Mouse (Mus musculus) ovary, postnatal 10 days (tissue): ENCODE data around the gene Icam2.
A peak's percentile ranks its signal among the peaks of the same experiment; 100 is the strongest.
"Not testable (repeated sequence)": the region's sequence is repeated elsewhere in the genome, so short reads cannot be mapped to it uniquely, and the experiment has no call there.

Source experiments
- DNase-seq: peaks from one replicate; pipeline ENCODE4 v3.0.0; 2022; ENCODE audit warnings: low spot score

The Icam2 gene

DNA sequence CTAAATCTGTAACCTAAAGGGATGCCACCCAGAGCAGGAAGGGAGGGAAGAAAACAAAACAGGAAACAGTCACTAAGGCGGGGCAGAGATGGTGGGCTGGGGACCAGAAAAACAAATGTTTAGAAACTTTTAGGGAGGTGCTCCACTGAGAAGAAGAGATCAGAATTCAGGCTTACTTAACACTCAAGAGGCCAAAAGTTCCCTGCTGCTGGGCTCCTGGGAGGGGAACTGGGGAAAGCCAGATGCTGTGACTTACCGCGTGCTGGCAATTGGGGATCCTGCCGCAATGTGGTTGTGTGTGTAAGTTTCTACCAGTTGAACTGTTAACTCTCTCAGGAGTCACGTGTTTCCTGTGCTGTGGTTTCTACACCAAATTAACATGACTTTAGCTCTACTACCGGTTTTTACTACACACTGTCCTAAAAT lies at the start of gene Icam2:
Icam2 (minus strand) TSS at position 285 of the 426 bp plus-strand sequence.
- no peak for DNase-seq

DNA sequence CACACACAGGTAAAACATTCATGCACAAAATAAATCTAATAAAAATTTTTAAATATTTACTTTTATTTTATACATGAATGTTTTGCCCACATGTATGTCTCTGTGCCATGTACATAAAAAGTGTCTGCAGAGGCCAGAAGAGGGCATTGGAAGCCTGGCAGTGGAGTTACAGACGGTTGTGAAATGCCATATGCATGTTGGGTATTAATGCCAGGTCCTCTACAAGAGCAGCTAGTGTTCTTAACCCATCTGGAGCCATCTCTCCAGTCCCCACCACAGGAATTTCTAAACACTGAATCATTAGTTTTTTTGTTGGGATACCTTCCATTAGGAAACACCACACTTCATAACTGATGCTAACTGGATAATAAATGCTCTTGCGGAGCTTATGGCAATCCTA lies 49.7 kb upstream of the Icam2 start:
- no peak for DNase-seq

DNA sequence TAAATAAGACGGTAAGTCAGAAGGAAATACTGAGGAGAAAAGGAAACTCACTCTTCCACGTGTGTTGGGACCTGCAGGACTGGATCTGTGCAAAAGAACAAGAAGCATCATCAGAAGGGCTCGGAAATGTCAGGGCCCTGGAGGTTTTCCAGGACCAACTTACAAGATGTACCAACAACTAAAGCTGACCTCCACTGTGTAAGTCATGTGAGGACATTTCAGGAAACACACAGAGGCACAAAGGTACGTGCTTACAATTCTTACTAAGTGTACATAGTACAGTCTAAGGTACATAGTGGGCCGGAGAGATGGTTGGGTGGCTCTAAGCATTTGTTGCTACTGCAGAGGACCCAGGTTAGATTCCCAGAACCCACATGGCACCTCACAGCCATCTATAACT lies 49.2 kb upstream of the Icam2 start:
- no peak for DNase-seq

DNA sequence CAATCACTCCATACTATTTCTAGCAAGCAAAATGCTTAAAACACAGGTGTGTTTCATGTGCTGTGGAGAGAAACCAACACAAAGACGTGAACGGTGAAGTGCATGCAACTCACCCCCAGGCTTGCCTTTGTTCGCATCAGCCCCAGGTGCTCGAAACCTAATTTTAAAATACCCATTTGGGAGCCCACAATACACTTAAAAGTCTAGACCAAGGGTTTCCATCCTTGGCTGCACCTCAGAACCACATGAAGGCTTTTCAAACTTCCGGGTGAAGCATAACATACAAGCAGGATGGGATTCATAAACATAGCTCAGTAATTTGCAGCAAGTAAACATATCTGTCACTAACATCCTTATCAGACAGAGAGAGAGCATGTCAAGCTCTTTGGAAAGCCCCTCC lies 42.5 kb upstream of the Icam2 start:
- no peak for DNase-seq

DNA sequence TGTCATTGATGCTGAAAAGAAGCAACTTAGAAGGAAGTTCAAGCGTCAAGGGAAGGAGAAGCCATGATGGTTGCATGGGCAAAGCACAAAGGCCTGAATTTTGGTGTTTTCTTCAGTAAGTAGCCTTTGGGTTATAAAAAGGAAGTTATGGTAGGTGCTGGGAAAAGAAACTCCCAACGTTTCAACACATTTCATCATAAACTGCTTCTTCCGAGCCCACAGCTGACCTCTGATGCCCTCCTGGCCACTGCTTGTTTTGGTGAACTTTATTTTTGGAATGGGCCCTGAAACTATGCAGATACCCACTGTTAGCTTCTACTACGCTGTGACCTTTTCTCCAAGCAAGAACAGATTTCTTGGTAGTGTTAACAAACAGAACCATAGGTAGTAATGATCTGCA lies 41.8 kb upstream of the Icam2 start:
- DNase-seq: no peak

DNA sequence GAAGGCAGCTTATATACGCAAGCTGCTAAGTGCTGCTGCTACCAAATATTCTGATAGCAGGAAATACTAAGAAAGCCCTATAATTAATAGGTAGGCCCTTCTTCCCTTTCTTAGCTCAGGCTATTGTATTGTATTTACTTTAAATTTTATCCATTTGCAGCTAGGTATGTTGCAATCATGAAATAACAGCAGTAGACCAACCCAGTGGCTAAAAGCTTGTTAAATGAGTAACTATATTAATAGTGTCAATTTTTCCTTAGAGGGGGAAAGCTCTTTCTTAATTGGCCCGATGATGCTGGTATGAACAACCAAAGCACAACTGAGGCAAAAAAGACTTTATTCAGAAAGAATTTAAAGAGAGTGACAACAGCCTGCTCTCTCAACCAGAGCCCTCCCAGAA lies 40.7 kb upstream of the Icam2 start:
- DNase-seq: no peak

DNA sequence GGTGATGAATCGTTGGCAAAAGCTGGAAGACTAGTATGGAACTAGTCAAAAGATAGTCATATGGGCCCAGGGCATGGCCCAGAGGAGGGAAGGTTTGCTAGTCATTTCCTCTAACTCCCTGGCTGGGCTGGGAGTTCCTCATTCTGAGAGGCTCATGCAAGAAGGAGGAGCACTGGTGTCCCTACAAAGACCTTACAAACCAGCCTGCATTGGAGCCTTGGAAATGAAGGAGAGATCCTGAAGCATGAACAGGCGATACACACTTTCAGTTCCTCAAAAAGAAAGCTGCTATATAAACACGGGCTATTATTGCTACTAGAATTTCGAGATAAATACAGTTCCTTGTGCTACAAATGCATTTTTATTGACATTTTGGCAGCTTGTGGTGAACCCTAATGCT lies 40.2 kb upstream of the Icam2 start:
- no peak for DNase-seq

DNA sequence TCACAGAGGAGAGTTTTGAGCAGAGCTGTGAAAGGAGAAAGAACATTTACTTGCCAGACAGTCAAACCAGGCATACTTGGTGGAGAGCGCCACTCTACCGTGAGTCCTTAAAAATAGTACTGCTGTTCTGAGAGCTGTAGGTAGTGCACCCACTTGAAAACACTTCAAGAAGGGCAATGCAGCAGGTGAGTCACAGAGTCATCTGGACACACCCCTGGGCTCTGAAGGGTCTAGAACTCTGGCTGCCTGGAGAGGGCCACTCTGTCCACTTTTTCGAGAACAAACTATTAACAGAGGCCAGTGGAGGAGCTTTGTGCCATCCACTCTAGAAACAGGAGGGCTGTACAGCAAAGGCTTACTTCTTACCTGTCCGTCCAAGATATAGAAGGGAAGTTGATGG lies 38.6 kb upstream of the Icam2 start:
- DNase-seq: no peak

DNA sequence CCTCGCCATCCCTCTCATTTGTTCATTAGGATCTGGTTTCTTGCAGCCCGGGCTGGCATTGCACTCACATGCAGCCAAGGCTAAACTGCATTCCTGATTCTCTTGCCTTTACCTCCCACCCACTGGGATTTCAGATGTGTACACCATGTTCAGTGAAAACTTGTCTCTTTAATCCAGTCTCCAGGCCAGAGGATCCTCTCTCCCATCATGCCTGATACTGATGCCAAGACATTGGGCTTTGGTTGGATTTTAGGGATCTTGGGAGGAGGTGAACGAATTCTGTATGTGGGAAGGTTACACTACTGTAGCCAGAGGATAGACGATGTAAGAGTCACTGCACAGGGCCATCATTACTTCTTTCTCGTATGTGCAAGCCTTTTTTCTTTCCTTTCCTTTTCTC lies 37.3 kb upstream of the Icam2 start:
- no peak for DNase-seq

DNA sequence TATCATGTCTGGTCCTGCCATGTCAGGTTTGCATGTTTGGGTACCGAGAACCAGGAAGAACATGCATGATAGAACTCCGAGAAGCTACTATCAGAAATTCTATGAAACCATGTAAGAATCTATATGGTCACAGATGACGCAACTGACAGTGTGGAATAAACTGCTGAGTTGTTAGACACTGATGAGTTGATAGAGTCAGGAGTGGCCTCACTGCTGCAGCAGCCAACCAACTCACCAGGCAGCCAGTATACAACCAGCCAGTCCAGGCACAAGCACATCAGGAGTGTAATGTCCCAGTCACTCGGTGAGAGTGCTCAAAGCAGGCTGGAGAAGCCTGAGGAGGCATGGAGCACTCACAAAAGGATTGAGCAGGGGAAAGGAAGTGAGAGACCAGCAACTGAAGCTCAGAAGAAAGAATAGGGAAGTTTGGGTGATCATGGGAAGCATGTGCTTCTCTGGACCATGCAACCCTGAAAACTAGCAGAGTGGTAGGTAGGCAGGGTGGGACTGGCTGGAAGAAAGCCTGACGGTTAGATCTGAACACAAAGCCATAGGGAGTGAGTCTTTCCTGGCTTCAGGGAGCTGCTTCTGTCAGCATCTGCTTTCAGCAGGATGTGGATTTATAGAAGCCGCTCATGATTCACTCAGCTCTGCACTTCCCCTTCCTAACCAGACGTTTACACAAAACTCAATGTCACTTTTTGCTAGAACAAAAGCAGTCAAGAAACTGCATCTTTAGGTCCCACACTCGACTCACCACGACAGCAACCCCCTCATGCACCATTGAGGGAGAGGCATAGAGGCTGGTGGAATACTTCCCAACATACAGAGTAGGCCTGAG lies 31.6 kb upstream of the Icam2 start:
- DNase-seq: no peak

DNA sequence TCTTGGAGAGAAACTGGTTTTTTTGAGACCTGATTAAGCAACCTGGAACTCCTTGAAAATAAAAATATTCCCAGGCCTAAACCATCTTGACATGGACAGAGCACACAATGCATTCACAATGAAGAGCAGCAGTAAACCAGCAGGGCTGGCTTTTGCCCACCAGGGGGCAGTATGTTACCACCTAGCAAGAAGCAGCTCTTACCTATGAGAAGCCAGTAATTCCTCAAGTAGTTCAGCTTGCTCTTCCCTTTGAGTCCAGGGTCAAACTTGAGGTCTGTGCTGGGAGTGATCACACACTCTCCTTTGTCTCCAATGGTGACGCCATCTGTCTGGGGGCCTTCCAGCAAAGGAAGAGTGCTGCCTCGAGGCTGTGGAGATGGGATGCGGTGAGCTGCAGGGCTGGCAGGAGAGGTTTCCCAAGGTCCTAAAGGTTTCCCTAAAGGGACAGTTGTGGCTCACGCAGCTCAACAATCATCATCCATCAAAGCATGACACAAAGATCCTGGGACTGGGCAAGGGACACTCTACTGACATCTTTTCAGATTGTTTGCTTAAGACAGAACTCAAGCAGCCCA lies 30.8 kb upstream of the Icam2 start:
- DNase-seq: peak; percentile 60

DNA sequence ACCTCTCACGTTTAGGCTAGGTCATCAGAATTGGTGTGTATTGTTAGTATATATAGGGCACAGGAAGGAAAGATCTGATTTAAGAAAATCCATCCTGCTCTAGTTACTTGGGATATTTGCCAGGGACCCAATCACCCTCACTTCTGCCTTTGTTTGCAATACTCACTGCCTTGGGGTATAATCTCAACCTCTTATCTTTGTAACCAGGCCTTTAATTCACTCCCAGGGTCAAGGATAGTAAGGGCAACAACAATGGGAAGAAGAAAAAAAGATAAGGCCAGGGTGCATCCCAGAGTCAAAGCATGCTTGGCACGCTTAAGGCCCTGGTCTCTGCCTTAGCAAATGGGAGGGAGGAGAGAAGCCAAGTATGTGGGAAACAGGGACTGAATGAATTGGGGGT lies 30.0 kb upstream of the Icam2 start:
- DNase-seq: no peak

DNA sequence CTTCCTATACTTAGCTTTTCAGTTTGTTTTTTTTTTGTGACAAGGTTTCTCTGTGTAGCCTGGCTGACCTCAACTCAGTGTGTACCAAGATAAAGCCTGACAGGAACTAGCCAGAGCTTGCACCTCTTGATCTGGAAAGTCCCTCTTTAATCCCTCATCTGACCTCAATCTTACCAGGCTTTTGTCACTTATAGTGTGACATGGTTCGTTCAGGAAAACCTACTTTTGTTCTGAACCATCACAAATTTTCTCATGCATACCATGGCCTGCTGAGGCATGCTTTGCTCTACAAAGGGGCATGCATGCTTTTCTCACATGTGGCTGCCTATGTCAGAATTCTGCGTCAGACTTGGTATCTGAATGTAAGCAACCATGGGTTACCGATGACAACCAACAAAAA lies 28.5 kb upstream of the Icam2 start:
- no peak for DNase-seq

DNA sequence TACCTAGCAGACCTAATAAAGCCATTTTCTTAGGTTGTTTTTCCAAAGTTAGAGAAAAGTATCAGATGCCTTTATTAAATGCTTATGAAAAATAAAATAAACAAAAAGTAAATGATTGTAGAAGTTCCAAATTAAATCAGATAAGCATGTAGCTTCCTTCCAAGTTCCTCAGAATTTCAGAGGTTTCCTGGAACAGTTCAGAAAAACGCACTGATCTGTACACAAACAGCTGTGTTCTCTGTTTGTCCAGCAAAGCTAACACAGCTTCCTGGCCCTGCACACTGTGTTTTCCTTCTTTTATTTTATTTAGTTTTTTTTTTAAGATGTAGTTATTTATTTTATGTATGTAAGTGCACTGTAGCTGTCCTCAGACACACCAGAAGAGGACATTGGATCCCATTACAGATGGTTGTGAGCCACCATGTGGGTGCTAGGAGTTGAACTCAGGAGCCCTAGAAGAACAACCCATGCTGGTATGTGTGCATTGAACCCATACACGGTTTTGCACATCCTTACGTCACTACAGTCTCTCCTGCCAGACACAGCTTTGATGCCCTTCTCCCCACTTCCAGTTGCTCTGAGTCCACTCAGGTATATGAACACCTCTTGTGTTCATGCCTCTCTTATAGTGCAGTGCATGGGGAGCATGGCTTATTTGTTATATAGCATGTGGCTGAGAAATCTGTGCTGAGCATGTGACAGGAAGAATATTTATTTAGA lies 24.9 kb upstream of the Icam2 start:
- no peak for DNase-seq

DNA sequence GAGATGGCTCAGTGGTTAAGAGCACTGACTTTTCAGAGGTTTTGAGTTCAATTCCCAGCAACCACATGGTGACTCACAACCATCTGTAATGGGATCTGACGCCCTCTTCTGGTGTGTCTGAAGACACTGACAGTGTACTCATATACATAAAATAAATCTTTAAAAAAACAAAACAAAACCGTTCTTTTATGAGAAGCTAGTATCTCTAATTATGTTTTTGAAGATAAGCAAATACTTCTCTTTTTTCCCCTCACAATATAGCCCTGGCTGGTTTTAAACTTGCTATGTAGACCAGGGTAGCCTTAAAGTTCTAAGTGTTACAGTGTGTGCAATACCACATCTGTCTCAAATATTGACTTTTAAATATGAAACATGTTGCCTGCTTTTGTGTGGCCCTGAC lies 23.3 kb upstream of the Icam2 start:
- DNase-seq: no peak

DNA sequence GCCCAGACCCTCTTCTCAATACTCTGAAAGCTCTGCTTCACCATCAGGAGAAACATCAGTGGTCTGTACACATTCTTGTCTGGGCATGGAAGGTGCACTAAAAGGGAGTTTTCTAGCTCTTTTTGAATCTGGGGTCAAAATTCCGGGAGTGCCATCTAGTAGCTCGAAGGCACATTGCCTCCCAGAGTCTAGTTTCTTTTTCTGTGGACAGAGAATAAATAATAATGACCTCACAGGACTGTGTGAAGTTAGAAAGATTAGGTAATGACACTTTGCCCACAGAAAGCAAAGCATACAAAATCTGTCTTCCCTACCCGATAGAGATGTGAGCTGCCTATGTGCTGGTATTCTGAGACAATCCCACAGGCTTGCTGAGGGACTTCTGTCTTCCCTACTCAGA lies 22.6 kb upstream of the Icam2 start:
- DNase-seq: no peak

DNA sequence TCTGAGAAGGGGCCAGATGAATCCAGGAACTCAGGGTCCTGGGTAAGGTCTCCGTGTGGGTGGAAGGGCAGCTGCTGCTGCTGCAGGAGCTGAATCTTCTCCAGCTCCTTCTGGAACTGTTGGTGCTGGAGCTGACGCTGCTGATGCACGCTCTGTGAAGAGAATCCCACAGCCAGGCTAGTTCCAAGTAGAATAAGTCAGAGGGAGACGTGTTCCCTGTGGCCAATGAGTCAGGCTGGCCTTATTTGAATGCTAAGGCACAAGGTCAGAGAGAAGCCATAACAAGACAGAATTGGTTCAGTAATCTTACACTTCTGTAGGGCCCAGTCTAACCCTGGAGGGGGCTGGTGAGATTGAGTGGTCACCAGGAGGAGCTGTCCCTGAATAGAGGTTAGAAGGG lies 22.1 kb upstream of the Icam2 start:
- DNase-seq: no peak

DNA sequence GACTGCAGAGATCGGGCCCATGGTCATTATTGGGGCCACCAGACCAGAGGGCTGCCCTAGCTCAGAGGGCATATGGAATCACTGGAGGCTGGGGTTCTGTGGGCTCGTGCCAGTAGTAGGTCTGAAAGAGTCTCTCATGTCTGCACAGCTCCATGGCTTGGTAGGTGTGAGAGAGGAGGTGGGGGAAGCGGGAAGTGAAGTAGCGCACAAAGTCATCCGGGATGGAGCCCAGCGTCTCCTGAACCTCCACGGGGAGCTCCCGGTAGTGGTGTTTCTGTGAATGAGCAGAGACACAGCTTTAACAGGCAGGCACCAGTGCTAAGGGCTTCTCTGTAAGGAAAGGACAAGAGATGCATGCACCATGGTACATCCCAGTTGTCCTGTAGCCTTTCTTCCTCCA lies 10.6 kb upstream of the Icam2 start:
- DNase-seq: no peak

DNA sequence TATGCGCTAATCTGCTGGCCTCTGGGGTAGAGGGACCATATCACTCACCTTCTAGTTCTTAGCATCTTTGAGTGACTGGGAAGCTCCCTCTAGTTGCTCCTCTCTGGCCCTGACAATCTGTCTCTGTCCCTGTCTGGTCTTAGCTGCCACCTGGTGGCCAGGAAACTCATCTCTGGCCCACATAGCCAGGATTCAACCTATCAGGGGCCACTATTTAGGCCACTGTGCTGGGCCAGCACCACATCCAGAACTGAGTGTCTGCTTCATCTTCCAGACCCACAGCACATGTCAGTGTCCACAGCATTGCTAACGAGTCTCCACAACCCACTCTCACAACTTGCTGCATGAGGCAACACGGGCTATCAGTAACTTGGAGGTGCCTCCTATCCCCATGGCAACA lies 9.8 kb upstream of the Icam2 start:
- DNase-seq: no peak

DNA sequence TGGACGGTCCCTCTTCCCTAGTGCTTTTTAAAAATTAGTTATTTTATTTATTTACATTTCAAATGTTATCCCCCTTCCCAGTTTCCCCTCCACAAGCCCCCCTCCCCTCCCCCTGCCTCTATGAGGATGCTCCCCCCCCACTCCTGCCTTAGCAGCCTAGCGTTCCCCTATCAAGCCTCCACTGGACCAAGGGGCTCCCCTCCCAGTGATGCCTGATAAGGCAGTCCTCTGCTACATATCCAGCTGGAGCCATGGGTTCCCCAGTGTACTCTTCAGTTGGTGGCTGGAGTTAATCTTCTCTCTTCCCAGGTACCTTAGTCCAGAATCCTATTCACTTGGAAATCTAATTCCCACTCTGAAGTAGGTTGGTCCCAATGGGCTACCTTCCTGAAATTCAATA lies 6.2 kb upstream of the Icam2 start:
- not testable (repeated sequence) for DNase-seq

DNA sequence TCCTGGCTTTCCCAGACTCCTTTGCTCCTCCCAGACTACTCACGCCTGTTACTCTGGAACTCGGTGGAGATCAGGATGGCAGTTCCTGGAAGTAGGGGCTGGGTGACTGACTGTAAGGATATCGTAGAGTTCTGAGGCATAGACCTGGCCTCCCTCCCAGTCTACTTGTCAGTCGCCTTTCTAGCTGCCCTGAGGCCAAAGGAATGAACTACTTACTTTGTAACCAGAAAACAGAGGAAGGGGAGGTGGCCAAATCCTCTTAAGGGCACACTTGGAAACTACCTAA lies 5.4 kb upstream of the Icam2 start:
- no peak for DNase-seq

DNA sequence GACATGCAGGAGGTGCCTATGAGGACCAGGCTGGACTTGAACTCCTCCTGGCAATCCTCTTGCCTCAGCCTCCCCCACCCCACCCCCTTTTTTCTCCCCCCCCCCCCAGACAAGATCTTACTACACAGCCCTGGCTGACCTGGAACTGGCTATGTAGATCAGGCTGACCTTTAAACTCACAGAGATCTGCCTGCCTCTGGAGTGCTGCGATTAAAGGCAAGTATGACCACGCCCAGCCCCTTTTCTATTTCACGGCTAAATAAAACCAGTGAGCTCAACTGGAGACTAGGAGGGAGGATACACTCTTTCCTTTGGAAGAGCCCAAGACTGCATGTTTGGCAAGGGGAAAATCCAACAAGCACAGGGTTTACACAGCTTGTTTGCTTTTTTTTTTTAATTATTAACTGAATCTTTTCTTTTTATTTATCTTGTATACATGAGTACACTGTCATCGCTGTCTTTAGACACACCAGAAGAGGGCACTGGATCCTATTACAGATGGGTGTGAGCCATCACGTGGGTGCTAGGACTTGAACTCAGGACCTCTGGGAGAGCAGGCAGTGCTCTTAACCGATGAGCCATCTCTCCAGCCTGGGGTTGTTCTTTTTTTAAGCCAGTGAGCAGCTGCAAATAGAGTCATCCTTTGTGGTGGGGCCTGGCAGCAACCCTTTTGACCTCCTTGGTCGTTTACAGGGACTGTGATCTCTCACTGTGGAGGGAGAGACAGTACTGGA lies 4.9 kb upstream of the Icam2 start:
- no peak for DNase-seq
